Mouse (Mus musculus) megakaryocyte, embryonic 14.5 days (primary cell): ENCODE measurements at regions not wholly inside any gene's neighbourhood (a gene's known extent, or its start where the extent isn't known, plus 50 kb on each side); places are given as distances from the start of the nearest gene placed in this dataset.

ENCODE experiments used
- FLI1 ChIP-seq: IDR thresholded peaks from 2 replicates; pipeline ENCODE4 v1.6.1; 2012; ENCODE audit warnings: low read length, inconsistent platforms, mixed read lengths
- GATA1 ChIP-seq: IDR thresholded peaks from 3 replicates; pipeline ENCODE4 v1.6.1; 2012; ENCODE audit warnings: mixed read lengths, low read length, inconsistent platforms, borderline replicate concordance

DNA sequence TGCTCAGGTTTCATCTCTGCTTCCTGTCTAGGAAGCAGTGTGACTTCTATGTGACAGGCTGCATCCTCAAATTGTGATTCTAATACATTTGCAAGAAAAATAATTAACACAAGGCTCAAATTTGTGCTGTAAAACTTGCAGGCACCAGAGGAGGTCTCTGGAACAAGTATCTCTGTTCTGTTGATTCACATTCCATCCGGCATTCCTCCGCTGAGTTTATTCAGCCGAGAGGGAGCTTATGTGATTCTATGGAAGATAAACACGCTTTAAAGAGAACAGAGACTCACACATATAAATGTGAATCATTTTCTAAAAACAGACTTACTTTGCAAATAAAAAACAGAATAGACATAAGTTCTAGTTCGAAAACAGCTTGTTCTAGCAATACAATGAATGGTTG is 78.7 kb downstream of the Car2 start:
- TF ChIP-seq GATA1 (no peak), FLI1 (no peak)
